Mouse (Mus musculus): Measurements from ENCODE around the gene Rps6ka6. TPM values are rescaled to one million over a fixed set of nuclear protein-coding genes. Genes with fewer than 3 reads are reported as not detected.

The Rps6ka6 gene
- polyA plus RNA-seq (2012; ENCODE audit: insufficient read depth, low replicate concordance) = 0.19 TPM in 1 of 2 replicates, not detected in the other

DNA sequence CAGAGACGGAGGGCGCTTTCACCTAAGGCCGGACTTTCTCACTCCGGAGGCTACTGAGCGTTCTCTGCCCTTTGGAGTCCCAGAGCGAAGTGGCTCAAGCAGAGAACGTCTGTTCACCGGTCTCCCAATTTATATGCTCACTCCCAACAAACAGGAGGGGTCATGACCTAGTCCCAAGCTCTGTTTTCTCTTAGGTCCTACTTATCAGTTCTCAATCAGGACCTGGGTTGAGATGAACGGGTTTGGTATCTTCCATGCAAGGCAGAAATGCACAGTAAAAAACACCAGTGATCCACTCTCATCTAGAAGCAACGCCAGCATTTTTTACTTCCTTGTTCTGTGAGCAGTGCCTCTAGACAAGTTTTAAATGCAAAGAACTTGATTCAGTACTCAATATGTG is at the start of gene Rps6ka6:
TSS of gene Rps6ka6 (minus strand) at position 101 of the 400 bp plus-strand sequence.
- Histone ChIP-seq H3K36me3 (replicated peaks; ENCODE audit: low read length) (no peaks in the 10 kb centered on the region), H3K4me3 (replicated peaks) (no peak within 1 kb of the TSS), H3K4me1 (no peaks in the 10 kb centered on the region), H3K9me3 (no peaks in the 10 kb centered on the region), H3K27me3 (replicated peaks) (no peaks in the 10 kb centered on the region)
- TF ChIP-seq FLI1 (IDR thresholded peaks at IDR 0.05; ENCODE audit: low read length) (no peak), GATA1 (IDR thresholded peaks at IDR 0.05; ENCODE audit: borderline replicate concordance, low read length) (no peak)

DNA sequence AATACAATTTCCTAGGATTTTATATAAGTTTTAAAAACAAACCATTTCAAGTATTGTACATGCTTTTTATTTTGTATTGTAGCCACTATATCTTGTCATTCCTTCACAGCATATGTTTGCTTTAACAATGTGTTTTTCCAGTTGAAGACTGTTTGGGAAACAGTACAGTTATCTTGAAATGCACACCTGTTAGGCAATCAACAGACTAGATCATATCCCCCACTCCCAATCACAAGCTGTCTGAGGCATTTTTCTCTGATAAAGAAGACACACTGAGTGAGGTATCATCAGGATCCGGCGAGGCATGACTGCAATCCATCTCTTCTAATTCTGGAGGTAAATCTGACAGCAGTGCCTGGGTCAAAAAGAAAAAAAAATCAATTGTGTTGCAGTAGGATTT is 39.3 kb upstream of the Rps6ka6 start:
- no peaks in the 10 kb centered on the region for H3K9me3 ChIP-seq
- TF ChIP-seq GATA1 (IDR thresholded peaks at IDR 0.05; ENCODE audit: borderline replicate concordance, low read length) (no peak), FLI1 (IDR thresholded peaks at IDR 0.05; ENCODE audit: low read length) (no peak)
- no peaks in the 10 kb centered on the region for H3K4me1 ChIP-seq

DNA sequence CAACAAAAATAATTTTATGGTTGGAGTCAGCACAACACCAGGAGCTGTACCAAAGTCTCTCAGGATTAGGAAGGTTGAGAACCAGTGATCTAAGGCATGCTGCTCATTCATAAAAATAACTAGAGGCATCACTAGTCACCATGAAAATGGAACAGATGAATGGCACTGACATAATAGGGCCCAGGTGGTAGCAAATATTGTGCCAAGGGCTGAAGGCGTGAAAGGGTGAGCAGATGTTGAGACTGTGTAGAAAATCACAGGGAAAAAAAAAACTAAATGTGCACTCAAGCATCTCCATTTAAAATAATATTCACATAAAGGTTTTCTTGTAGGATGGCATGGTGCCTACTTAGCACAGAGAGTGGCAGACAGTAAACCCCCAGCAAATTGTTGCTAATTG is 19.6 kb downstream of the Rps6ka6 start:
- H3K9me3 ChIP-seq = no peaks in the 10 kb centered on the region
- no peaks in the 10 kb centered on the region for H3K27me3 ChIP-seq (replicated peaks)
- H3K4me1 ChIP-seq = no peaks in the 10 kb centered on the region
- H3K36me3 ChIP-seq (replicated peaks; ENCODE audit: low read length) = no peaks in the 10 kb centered on the region
- TF ChIP-seq FLI1 (IDR thresholded peaks at IDR 0.05; ENCODE audit: low read length) = no peak
- TF ChIP-seq GATA1 (IDR thresholded peaks at IDR 0.05; ENCODE audit: borderline replicate concordance, low read length) = no peak
- no peak overlapping the region for H3K4me3 ChIP-seq (replicated peaks)

More for the DNA sequence above, 39.3 kb upstream of the Rps6ka6 start:
- Histone ChIP-seq H3K36me3 (replicated peaks; ENCODE audit: low read length) (no peaks in the 10 kb centered on the region), H3K27me3 (replicated peaks) (no peaks in the 10 kb centered on the region), H3K4me3 (replicated peaks) (no peak overlapping the region)

DNA sequence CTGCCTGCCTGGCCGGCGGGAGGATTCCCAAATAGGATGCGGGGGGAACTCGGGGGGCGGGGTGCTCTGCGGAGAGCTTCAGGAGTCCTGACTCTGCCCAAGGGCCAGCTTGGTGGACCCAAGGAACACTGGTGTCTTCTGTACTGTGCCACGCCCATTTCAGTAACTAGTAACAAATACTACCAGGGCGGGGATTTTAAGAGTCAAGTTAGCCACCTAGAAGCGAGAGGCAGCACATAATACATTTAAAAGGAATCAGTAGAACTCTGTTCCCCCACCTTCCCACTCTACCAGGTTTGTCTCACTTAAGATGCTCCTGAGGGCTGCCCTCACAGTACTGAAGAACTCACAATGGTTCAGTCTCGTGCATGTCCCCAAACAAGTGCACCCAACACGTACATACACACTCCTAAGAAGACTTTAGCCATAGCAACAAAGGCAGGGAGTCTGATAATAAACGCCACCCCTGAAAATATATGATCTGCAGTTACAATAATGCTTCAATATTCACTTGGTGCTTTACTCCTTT is 74.1 kb downstream of the Rps6ka6 start:
- Histone ChIP-seq H3K27me3 (replicated peaks) (peaks cover 14% of the 10 kb centered on the region), H3K36me3 (replicated peaks; ENCODE audit: low read length) (no peaks in the 10 kb centered on the region), H3K9me3 (no peaks in the 10 kb centered on the region), H3K4me1 (peaks cover 10% of the 10 kb centered on the region; the same call in 1 of the 2 replicates), H3K4me3 (replicated peaks) (peak overlapping the region; percentile 91)
- TF ChIP-seq GATA1 (IDR thresholded peaks at IDR 0.05; ENCODE audit: borderline replicate concordance, low read length) (no peak), FLI1 (IDR thresholded peaks at IDR 0.05; ENCODE audit: low read length) (no peak)

DNA sequence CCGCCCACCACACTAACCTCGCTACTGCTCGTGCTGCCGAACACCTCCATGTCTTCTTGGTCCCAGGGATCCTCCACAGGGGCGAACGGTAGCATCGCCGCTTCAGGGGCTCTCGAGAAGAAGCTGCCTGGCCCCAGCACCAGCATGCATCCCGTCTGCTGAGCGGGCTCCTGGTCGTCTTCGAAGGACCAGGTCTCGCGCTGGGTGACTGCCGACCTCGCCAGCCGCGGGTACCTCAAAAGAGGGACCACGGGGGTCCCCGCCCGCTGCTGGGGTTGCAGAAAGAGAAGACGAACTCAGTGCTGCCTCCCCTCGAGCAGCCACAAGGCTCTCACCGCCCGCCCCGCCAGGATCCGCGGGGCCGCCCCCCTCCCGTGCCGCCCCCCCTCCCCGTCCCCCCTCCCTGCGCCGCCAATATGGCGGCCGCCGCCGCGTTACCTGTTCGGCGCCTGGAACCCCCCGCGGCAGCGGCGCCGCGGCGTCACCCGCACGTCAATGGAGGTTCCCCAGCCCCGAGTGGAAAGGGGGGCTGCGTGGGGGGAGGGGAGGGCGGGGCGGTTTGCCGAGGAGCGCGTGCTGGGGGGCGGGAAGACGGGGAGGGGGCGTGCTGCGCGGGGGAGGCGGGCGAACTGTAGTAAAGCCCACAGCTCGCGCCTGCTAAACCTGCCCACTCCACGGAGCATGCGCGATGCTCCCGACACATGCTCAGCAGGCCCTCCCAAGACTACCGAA is 74.8 kb downstream of the Rps6ka6 start:
- no peaks in the 10 kb centered on the region for H3K36me3 ChIP-seq (replicated peaks; ENCODE audit: low read length)
- peaks cover 14% of the 10 kb centered on the region for H3K27me3 ChIP-seq (replicated peaks)
- peaks cover 10% of the 10 kb centered on the region; the same call in 1 of the 2 replicates for H3K4me1 ChIP-seq
- H3K9me3 ChIP-seq = no peaks in the 10 kb centered on the region
- H3K4me3 ChIP-seq (replicated peaks) = peak overlapping the region; percentile 91
- TF ChIP-seq GATA1 (IDR thresholded peaks at IDR 0.05; ENCODE audit: borderline replicate concordance, low read length) (no peak), FLI1 (IDR thresholded peaks at IDR 0.05; ENCODE audit: low read length) (no peak)

DNA sequence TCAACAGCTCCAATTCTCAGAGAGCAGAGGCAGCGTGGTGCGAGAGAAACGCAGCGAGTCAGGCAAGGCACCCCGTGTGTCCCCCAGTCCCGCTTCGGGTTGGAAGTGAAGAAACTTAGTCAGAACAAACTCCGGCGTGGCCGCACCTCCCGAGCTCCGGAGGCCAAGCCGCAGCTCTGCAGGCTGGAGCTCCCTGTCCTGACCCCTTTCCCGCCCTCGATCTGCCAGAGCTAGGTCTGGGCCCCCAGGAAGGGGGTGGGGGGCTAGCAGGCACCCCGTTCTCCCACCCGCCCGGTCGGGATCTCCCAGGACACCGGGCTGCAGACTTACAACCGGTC is 75.3 kb downstream of the Rps6ka6 start:
- Histone ChIP-seq H3K36me3 (replicated peaks; ENCODE audit: low read length) (no peaks in the 10 kb centered on the region), H3K9me3 (no peaks in the 10 kb centered on the region), H3K27me3 (replicated peaks) (peaks cover 14% of the 10 kb centered on the region), H3K4me3 (replicated peaks) (peak overlapping the region; percentile 91), H3K4me1 (peaks cover 10% of the 10 kb centered on the region; the same call in 1 of the 2 replicates)
- no peak for TF ChIP-seq GATA1 (IDR thresholded peaks at IDR 0.05; ENCODE audit: borderline replicate concordance, low read length)
- TF ChIP-seq FLI1 (IDR thresholded peaks at IDR 0.05; ENCODE audit: low read length) = no peak

DNA sequence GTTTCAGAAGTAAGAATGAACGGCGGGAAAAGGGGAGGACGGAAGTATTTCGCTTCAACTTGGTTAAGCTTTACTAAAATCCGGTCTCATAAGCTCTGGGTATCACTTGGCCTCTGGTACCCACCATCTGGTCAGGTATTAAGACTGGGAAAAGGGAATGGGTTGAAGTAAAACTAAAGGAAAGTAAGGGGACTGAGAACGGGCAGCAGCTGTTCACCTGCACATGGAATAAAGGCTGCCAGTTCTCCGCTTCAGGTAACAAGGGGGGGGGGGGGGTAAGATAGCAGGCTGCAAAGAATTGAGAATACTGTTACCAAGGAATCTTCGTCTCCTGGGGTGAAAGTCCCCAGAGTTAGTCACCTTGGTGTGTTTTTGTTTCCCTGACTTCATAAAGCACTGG is 75.7 kb downstream of the Rps6ka6 start:
- TF ChIP-seq GATA1 (IDR thresholded peaks at IDR 0.05; ENCODE audit: borderline replicate concordance, low read length) (no peak), FLI1 (IDR thresholded peaks at IDR 0.05; ENCODE audit: low read length) (no peak)
- Histone ChIP-seq H3K9me3 (no peaks in the 10 kb centered on the region), H3K4me3 (replicated peaks) (peak overlapping the region; percentile 91), H3K4me1 (peaks cover 10% of the 10 kb centered on the region; the same call in 1 of the 2 replicates), H3K36me3 (replicated peaks; ENCODE audit: low read length) (no peaks in the 10 kb centered on the region), H3K27me3 (replicated peaks) (peaks cover 14% of the 10 kb centered on the region)

DNA sequence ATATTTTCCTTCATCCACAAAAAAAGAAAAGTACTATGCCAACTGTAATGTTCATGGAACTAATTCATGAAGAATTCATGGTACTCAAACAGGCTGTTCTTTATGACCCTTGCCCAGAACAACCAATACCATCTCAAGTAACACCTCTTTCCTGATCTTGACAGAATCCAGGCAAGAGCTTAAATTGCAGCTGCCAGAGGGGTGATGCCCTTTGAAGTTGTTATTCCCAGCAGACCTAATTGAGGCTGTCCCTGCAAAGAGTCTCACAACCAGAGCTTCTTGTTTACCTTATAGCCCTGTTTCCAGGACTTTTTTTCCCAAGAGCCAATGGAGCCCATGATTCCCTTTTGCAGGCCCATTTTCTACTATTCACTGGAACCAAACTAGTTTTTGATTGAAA is 77.6 kb downstream of the Rps6ka6 start:
- Histone ChIP-seq H3K4me1 (peaks cover 10% of the 10 kb centered on the region; the same call in 1 of the 2 replicates), H3K4me3 (replicated peaks) (no peak overlapping the region), H3K9me3 (no peaks in the 10 kb centered on the region), H3K27me3 (replicated peaks) (peaks cover 14% of the 10 kb centered on the region), H3K36me3 (replicated peaks; ENCODE audit: low read length) (no peaks in the 10 kb centered on the region)
- TF ChIP-seq GATA1 (IDR thresholded peaks at IDR 0.05; ENCODE audit: borderline replicate concordance, low read length) (no peak), FLI1 (IDR thresholded peaks at IDR 0.05; ENCODE audit: low read length) (no peak)

DNA sequence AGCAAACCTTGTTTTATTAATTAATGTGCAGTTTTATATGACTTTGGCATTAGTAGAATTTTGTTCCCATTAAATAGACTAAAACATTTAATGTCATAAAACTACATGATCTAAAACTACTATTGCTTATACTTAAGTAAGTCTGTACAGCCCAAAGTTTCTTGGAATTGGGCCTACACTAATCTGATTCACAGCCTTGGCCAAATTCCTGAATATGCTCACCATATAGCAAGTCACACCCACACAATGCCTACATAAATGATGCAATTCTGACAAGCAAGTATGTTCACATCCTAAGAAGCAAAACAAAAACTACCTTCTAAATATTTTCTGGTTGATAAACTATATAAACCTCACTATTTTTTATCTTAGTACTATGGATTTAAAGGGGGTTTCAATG is 101.2 kb downstream of the Rps6ka6 start:
- H3K36me3 ChIP-seq (replicated peaks; ENCODE audit: low read length) = no peaks in the 10 kb centered on the region
- H3K27me3 ChIP-seq (replicated peaks) = no peaks in the 10 kb centered on the region
- no peaks in the 10 kb centered on the region for H3K4me1 ChIP-seq
- no peak for TF ChIP-seq GATA1 (IDR thresholded peaks at IDR 0.05; ENCODE audit: borderline replicate concordance, low read length)
- no peak for TF ChIP-seq FLI1 (IDR thresholded peaks at IDR 0.05; ENCODE audit: low read length)
- H3K9me3 ChIP-seq = no peaks in the 10 kb centered on the region
- H3K4me3 ChIP-seq (replicated peaks) = no peak overlapping the region

DNA sequence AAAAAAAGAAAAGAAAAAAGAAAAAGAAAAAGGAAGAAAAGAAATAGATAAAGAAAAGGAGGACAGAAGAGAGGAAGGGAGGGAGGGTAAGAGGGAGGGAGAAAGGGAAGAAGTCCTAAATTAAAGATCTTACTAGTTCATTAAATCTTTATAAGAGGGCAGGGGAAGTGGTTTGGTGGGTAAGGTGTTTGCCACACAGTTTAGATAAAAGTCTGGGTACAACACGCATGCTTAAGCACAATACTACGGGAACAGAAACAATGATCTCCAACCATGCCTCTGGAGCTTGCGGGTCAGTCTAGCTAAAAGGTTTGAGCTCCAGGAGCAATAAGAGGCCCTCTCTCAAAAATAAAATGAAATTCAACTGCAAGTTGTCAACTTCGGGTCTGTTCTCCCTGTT is 123.0 kb downstream of the Rps6ka6 start:
- H3K4me3 ChIP-seq (replicated peaks) = no peak overlapping the region
- no peaks in the 10 kb centered on the region for H3K4me1 ChIP-seq
- H3K9me3 ChIP-seq = no peaks in the 10 kb centered on the region
- no peaks in the 10 kb centered on the region for H3K36me3 ChIP-seq (replicated peaks; ENCODE audit: low read length)
- no peaks in the 10 kb centered on the region for H3K27me3 ChIP-seq (replicated peaks)
- no peak for TF ChIP-seq GATA1 (IDR thresholded peaks at IDR 0.05; ENCODE audit: borderline replicate concordance, low read length)
- TF ChIP-seq FLI1 (IDR thresholded peaks at IDR 0.05; ENCODE audit: low read length) = no peak
